27 mouse cellular contexts compared by ENCODE assay signal in genomic region chr6:54786766-54787165, GRCm38 (mm10).
"Had no signal": no experiment of that assay in that cellular context is flagged by ENCODE, and none has a peak within 500 bp of the region (broad histone marks: within the 10 kb centered on the region; RNA-seq: fewer than 3 reads in every experiment).

No protein-coding gene starts in this region.

- H3K27ac ChIP-seq: limb, embryonic 10.5 days; limb, embryonic 12.5 days; limb, embryonic 13.5 days; limb, embryonic 15.5 days; liver, embryonic 12.5 days; liver, embryonic 13.5 days; liver, embryonic 14.5 days; liver, embryonic 15.5 days; lung, embryonic 15.5 days; macrophage; midbrain, embryonic 10.5 days; midbrain, embryonic 12.5 days; midbrain, embryonic 13.5 days; midbrain, embryonic 15.5 days had no signal

- H3K9ac ChIP-seq: limb, embryonic 12.5 days; limb, embryonic 13.5 days; limb, embryonic 15.5 days; liver, embryonic 12.5 days; liver, embryonic 13.5 days; liver, embryonic 14.5 days; liver, embryonic 15.5 days; liver, postnatal 0 days; lung, embryonic 14.5 days; lung, embryonic 15.5 days; midbrain, embryonic 12.5 days; midbrain, embryonic 13.5 days; midbrain, embryonic 15.5 days had no signal

- H3K4me1 ChIP-seq: limb, embryonic 12.5 days; limb, embryonic 13.5 days; limb, embryonic 15.5 days; liver, embryonic 12.5 days had no signal

- H3K27me3 ChIP-seq: limb, embryonic 12.5 days; limb, embryonic 13.5 days; limb, embryonic 15.5 days; liver, embryonic 12.5 days; liver, embryonic 13.5 days; liver, embryonic 15.5 days; lung, embryonic 15.5 days; midbrain, embryonic 12.5 days; midbrain, embryonic 13.5 days; midbrain, embryonic 15.5 days had no signal

- H3K36me3 ChIP-seq: limb, embryonic 10.5 days; limb, embryonic 12.5 days; limb, embryonic 13.5 days; limb, embryonic 15.5 days; liver, embryonic 12.5 days; liver, embryonic 13.5 days; liver, embryonic 15.5 days; lung, embryonic 15.5 days; midbrain, embryonic 10.5 days; midbrain, embryonic 12.5 days; midbrain, embryonic 13.5 days; midbrain, embryonic 15.5 days had no signal

- DNase-seq: left cerebral cortex, postnatal 4 days; liver; liver, embryonic 13.5 days; liver, postnatal 0 days; lung, adult 18-20 months; lung, adult 2 months; lung, embryonic 14.5 days; lung, postnatal 10 days; lung, postnatal 14 days; lung, postnatal 36 days; lung, postnatal 4 days; midbrain, embryonic 14.5 days had no signal

- H3K4me3 ChIP-seq: limb, embryonic 10.5 days; limb, embryonic 12.5 days; limb, embryonic 13.5 days; limb, embryonic 15.5 days; liver, embryonic 12.5 days; liver, embryonic 13.5 days; liver, embryonic 15.5 days; lung, embryonic 15.5 days; megakaryocyte, embryonic 14.5 days; midbrain, embryonic 10.5 days; midbrain, embryonic 12.5 days; midbrain, embryonic 13.5 days; midbrain, embryonic 15.5 days; myocyte had no signal

- H3K9me3 ChIP-seq: limb, embryonic 10.5 days; limb, embryonic 12.5 days; limb, embryonic 13.5 days; limb, embryonic 15.5 days; liver, embryonic 12.5 days; liver, embryonic 13.5 days; liver, embryonic 15.5 days; lung, embryonic 15.5 days; megakaryocyte, embryonic 14.5 days; midbrain, embryonic 10.5 days; midbrain, embryonic 12.5 days; midbrain, embryonic 13.5 days; midbrain, embryonic 15.5 days had no signal
